Mouse (Mus musculus): ENCODE measurements around the gene Fgfr2. TPM values are rescaled to one million over a fixed set of nuclear protein-coding genes. Genes with fewer than 3 reads are reported as not detected.

Gene Fgfr2
- polyA plus RNA-seq, 1 experiment = 12.0 TPM

DNA sequence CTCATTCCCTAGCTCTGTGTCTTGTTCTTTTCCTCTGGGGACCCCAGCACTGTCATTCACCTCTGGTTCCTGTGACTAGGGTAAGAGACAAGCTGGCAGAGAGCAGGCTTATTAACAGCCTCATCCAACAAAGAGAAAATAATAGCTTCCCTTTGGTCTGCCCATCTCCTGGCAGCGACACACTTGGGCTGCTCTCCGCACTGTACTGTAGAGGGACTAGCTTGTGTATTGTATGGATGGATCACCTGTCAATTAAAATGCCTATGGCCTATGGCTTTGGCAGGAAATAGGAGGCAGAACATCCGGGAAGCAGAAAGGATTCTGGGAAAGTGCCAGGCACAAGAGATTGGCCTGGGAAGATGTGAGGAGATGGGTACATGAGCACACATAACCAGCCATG lies 960.9 kb downstream of the Fgfr2 start:
- H3K4me1 ChIP-seq (ENCODE audit: control insufficient read depth, insufficient read depth, insufficient read length, low read length) = no peaks in the 10 kb centered on the region
- H3K4me3 ChIP-seq (ENCODE audit: insufficient read depth, low read depth, low read length) = no peak overlapping the region
- no peak overlapping the region for H3K27ac ChIP-seq (replicated peaks; ENCODE audit: low read depth, low read length)

DNA sequence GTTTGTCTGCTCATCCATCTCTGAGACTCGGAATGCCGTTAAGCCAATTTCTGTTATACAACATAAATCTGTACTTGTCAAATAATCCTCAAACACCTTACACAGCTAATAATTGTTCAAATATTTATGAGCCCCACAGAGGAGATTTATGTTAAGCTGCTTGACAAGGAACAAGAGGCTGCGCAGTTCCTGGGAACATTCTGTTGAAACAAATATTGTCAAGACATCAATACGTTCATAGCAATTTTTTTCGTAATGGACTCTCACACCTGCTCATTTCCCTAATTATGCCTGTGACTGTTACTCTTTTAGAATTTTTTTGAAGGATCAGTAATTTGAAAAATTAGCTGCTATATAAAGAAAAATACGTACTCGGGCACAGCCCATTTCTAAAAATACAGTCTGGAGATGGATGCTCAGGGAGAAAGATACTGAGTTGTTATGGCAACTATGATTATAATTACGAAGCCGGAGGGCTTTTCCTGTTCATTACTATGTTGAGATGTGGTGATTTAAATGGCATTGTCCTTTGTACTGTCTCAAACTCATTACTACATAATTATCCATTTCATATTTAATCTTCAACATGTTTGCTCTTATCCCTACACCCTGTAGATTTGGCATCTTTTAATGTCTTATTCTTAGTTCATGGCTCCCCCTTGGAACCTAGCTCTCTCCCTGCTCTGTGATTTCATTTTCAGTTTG lies 964.7 kb downstream of the Fgfr2 start:
- H3K27ac ChIP-seq (replicated peaks; ENCODE audit: low read depth, low read length) = no peak overlapping the region
- H3K4me1 ChIP-seq (ENCODE audit: control insufficient read depth, insufficient read depth, insufficient read length, low read length) = no peaks in the 10 kb centered on the region
- H3K4me3 ChIP-seq (ENCODE audit: insufficient read depth, low read depth, low read length) = no peak overlapping the region

DNA sequence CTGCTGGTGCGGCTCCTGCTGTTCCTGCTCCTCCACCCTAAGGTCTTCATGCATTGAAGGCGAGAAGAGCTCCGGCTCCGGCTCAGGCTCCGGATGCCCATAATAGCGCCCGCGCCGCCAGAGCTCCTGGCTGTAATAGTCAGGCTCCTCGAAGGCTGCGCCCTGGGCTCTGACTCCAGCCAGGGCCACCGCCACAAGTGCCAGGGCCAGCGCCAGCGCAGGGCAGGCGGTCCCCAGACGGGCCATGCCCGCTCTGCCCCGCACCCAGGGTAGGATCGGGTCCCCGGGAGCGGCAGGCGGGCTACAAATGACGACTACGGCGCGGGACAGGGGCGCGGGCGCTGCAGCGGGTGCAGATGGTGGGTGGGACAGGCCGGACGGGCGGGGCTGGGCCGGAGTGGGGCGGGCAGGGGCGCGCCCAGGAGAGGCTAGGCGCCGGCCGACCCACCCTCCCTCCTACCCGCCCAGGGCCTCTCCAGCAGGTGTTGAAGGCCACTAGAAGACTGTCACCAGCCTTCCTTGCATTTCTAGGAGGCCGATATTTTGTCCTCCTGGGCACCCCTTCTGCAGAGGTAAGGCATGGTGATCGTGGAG lies 968.7 kb downstream of the Fgfr2 start, which contains the start of gene Cpxm2:
Gene Cpxm2 (minus strand): TSS at position 372 of the 594 bp plus-strand sequence.
- Histone ChIP-seq H3K4me1 (ENCODE audit: control insufficient read depth, insufficient read depth, insufficient read length, low read length) (no peaks in the 10 kb centered on the region), H3K27ac (replicated peaks; ENCODE audit: low read depth, low read length) (no peak within 1 kb of the TSS), H3K4me3 (ENCODE audit: insufficient read depth, low read depth, low read length) (peak within 1 kb of the TSS; percentile 3; the same call in 1 of the 2 replicates)

DNA sequence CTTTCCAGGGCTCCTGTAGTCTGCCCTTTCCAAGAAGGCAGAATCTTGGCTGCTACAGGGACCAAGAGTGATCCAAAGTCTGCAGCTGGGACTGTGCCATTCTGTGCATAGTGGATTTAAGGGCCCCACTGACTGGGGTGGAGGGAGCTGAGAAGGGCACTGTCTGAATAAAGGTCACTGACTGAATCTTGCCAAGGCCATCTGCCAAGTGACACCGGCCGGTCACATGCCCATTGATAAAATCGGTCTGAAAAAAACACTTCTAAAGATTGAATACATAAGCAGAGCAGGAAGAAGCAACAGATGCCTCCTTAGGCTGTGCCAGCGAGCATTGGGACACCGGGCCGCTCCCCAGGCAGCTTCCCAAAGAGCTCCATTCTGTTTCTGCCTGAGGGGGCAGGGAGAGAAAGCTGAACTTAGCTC lies 969.4 kb downstream of the Fgfr2 start:
- H3K4me3 ChIP-seq (ENCODE audit: insufficient read depth, low read depth, low read length) = no peak overlapping the region
- H3K4me1 ChIP-seq (ENCODE audit: control insufficient read depth, insufficient read depth, insufficient read length, low read length) = no peaks in the 10 kb centered on the region
- no peak overlapping the region for H3K27ac ChIP-seq (replicated peaks; ENCODE audit: low read depth, low read length)

DNA sequence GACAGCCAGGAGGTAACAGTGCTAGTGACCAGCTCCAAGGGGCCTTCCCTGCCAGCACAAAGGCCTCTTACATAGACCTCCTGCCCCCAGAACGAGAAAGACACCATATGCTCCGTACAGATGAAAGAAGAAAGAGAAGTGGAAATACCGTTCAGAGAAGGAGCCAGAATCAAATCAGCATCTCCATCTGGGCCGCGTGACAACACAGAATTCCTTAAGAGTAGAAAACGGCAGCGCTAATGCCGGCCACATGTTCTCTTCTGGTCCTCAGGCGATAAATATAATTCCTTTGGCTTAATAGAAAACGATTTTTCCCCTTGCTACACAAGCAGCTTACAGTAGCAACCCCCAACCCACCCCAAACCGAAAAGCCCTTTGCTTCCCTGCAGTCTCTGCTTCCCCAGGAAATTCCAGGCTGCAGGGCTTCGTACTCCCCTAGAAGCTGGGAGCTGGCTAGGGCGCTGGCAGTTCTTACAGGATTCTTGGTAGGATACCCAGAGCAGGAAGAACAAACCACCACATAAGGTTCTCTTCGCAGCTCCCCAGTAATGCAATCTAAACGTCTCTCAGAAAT lies 977.8 kb downstream of the Fgfr2 start:
- H3K4me1 ChIP-seq (ENCODE audit: control insufficient read depth, insufficient read depth, insufficient read length, low read length) = no peaks in the 10 kb centered on the region
- H3K27ac ChIP-seq (replicated peaks; ENCODE audit: low read depth, low read length) = no peak overlapping the region
- H3K4me3 ChIP-seq (ENCODE audit: insufficient read depth, low read depth, low read length) = no peak overlapping the region

DNA sequence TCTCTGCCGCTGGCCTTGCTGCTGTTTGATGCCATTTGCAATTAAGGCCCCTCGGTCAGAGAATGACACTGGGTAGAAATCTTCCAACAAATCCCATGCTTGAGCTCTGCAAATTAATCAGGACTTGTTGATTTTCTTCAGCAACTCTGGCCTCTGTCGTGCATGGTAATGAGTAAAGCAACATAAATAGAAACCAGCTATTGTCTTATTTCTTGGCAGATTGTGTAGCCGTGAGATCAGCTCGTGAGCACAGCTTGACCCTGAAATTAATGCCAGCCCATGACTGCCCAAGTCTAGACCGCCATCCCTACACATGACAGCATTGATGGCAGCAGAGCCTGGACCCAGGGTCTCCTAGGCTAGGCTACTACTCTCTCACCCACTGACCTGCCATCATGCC lies 994.5 kb downstream of the Fgfr2 start:
- H3K4me3 ChIP-seq (ENCODE audit: insufficient read depth, low read depth, low read length) = no peak overlapping the region
- H3K4me1 ChIP-seq (ENCODE audit: control insufficient read depth, insufficient read depth, insufficient read length, low read length) = no peaks in the 10 kb centered on the region
- H3K27ac ChIP-seq (replicated peaks; ENCODE audit: low read depth, low read length) = no peak overlapping the region

DNA sequence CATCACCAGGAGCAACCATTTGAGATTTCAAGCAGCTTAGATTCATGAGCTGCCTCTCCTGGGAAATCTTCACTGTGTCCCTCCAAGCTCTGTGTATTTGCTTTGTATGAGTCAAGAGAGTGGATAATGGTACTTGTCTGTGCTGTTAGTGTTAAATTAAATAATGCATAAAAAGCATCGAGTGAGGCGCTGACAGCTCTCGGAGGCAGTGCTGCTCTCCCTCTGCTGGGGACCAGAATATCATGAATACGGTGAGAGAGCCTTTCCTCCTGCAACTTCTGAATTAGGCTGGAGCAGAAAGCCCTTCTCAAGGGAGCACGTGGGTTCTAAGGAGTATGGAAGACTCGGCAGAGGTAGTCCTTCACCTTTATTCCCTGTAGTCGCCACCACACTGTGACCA lies 998.2 kb downstream of the Fgfr2 start:
- H3K27ac ChIP-seq (replicated peaks; ENCODE audit: low read depth, low read length) = no peak overlapping the region
- H3K4me1 ChIP-seq (ENCODE audit: control insufficient read depth, insufficient read depth, insufficient read length, low read length) = no peaks in the 10 kb centered on the region; the same call in 1 of the 2 replicates
- H3K4me3 ChIP-seq (ENCODE audit: insufficient read depth, low read depth, low read length) = no peak overlapping the region

DNA sequence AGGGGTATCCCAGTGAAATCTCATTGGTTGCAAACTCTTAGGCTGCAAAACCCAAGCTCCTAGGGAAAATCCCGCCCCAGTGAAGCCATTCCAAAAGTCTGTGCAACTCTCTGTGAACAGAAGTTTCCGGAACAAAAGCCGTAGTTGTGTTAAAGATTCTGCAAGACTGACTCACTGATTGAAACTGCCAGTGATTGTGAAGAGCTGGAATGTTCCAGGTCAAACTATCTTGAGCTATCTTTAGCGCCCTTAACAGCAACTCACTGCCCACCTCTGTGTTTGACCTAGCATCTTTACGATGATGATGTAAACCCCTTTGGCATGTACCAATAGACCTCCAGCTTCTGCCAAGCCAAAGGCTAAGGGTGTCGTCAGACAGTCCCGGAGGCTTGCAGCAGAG lies 999.9 kb downstream of the Fgfr2 start:
- Histone ChIP-seq H3K27ac (replicated peaks; ENCODE audit: low read depth, low read length) (no peak overlapping the region), H3K4me1 (ENCODE audit: control insufficient read depth, insufficient read depth, insufficient read length, low read length) (no peaks in the 10 kb centered on the region; the same call in 1 of the 2 replicates), H3K4me3 (ENCODE audit: insufficient read depth, low read depth, low read length) (no peak overlapping the region)

DNA sequence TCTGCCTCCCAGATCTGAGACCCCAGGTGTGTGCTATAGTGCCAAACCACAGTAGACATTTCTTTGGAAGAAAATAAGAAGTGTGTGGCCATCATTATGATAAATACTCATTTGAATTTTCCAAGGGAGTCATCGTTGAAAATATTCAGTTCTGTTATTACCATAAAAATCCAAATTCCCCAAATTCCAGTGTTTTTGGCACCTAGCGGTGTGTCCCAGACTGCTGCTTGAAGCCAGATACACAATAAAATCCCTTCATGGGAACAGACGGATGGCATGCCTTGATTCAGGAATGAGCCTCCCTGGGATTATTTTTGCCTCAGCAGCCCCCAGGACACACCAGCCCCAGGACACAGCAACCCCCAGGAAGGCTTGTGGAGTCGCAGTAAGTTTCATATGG lies 1003.3 kb downstream of the Fgfr2 start:
- Histone ChIP-seq H3K27ac (replicated peaks; ENCODE audit: low read depth, low read length) (no peak overlapping the region), H3K4me1 (ENCODE audit: control insufficient read depth, insufficient read depth, insufficient read length, low read length) (no peaks in the 10 kb centered on the region; the same call in 1 of the 2 replicates), H3K4me3 (ENCODE audit: insufficient read depth, low read depth, low read length) (no peak overlapping the region)

DNA sequence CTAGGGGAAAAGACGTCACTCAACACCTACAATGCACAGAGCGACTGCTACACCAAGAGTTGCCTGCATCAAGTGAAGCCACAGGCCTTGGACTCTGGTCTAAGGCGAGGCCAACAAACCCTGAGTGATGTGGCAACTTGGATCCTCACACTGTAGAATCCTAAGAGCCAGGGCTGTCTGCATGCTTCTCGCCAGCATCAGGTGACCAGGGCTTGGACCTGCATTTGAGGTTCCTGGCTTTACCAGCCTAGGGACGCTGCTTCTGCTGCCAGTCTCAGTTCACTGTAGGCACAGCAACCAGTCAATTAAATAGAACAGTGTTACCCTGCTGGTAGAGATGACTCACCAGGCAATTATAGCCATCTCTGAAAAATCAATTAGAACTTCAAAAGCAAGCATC lies 1011.4 kb downstream of the Fgfr2 start:
- Histone ChIP-seq H3K4me3 (ENCODE audit: insufficient read depth, low read depth, low read length) (no peak overlapping the region), H3K4me1 (ENCODE audit: control insufficient read depth, insufficient read depth, insufficient read length, low read length) (no peaks in the 10 kb centered on the region), H3K27ac (replicated peaks; ENCODE audit: low read depth, low read length) (no peak overlapping the region)

DNA sequence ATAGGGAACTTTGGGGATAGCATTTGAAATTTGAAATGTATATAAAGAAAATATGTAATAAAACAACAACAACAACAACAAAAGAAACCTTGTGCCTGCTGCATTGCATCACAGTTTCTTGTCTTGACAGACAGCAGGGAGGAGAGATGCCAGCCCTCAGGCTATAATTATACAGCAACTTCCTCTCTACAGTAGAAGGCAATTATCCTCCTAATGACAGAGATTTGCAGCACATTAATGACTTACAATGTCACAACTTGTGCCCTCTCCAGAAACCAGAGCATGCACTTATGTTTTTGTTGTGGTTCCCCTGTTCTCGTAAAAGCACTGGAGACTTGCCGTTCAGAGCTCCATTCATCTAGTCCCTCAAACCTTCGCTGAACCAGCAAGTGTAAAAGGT lies 1012.8 kb downstream of the Fgfr2 start:
- Histone ChIP-seq H3K4me1 (ENCODE audit: control insufficient read depth, insufficient read depth, insufficient read length, low read length) (no peaks in the 10 kb centered on the region), H3K4me3 (ENCODE audit: insufficient read depth, low read depth, low read length) (no peak overlapping the region), H3K27ac (replicated peaks; ENCODE audit: low read depth, low read length) (no peak overlapping the region)

DNA sequence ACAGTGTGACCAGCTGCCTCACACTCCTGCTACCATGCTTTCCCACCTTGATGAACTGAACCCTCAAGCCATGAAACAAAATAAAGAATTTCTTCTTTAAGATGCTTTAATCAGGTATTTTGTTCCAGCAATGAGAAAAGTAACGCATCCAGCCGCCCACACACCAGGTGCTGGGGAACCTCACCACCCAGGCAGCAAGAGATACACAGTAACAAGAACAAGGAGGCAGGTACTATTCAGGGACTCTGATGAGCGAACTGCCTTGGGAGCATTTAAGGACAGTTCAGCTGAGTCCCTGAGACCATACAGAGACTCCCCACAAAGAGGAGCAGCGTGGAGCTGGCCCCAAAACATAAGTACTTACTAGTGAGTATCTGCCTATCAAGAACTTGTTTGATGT lies 1016.3 kb downstream of the Fgfr2 start:
- no peaks in the 10 kb centered on the region for H3K4me1 ChIP-seq (ENCODE audit: control insufficient read depth, insufficient read depth, insufficient read length, low read length)
- no peak overlapping the region for H3K4me3 ChIP-seq (ENCODE audit: insufficient read depth, low read depth, low read length)
- H3K27ac ChIP-seq (replicated peaks; ENCODE audit: low read depth, low read length) = no peak overlapping the region

DNA sequence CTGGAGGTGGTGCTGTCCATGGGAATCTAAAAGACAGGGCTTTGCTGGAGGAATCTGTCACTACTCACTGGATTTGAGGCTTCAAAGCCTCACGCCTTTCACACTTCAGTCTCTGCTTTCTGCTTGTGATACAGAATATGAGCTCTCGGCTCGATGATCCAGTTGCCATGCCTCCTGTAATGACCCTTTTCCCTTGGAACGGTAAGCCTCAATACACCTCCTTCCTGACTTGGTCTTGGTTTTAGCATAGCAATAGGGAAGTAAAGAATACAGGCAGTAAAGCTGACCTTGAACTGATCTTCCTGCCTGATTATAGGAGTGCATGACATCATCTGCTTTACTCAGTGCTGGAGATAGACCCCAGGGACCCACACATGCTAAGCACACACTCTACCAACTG lies 1017.8 kb downstream of the Fgfr2 start:
- no peak overlapping the region for H3K4me3 ChIP-seq (ENCODE audit: insufficient read depth, low read depth, low read length)

DNA sequence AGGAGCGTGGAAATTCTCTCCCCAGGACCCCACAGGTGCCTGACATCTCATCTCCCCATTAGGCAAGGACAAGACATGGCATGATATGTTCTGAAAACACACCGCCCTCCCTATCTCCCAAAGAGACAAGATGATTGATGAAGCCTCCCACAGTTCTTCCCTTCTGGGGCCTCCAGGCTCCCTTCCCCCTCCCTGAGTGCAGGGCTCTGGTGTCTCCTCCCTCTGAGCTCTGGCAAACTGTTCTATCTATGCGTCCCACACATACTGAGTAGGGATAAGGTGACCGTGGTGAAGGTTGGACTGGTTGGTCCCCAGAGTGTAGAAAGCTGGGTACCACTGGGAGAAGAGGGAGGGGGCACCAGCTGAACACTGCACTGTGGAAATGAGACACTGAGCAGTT lies 1024.7 kb downstream of the Fgfr2 start:
- Histone ChIP-seq H3K27ac (replicated peaks; ENCODE audit: low read depth, low read length) (no peak overlapping the region), H3K4me1 (ENCODE audit: control insufficient read depth, insufficient read depth, insufficient read length, low read length) (no peaks in the 10 kb centered on the region; the same call in 1 of the 2 replicates), H3K4me3 (ENCODE audit: insufficient read depth, low read depth, low read length) (no peak overlapping the region)

More for the DNA sequence above, 1017.8 kb downstream of the Fgfr2 start:
- no peaks in the 10 kb centered on the region for H3K4me1 ChIP-seq (ENCODE audit: control insufficient read depth, insufficient read depth, insufficient read length, low read length)
- H3K27ac ChIP-seq (replicated peaks; ENCODE audit: low read depth, low read length) = no peak overlapping the region

DNA sequence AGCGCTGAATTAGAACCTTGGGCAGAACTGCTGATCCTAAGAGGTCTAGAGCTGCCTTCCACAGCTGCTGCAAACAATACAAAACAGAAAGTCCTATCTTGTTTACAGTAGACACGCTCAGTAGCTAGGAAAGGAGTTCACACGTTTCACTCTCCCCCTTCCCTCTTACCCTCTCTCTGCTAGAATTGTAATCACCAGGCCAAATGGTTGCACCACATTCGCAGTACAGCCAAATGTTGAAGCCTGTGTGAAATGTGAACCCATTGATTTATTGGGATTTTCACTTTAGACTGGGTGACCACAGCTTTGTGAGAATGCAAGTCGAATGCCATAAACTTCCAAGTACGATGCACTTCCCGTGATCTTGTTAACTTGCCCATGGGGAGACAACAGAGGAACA lies 1028.5 kb downstream of the Fgfr2 start:
- no peak overlapping the region for H3K27ac ChIP-seq (replicated peaks; ENCODE audit: low read depth, low read length)
- no peak overlapping the region for H3K4me3 ChIP-seq (ENCODE audit: insufficient read depth, low read depth, low read length)

DNA sequence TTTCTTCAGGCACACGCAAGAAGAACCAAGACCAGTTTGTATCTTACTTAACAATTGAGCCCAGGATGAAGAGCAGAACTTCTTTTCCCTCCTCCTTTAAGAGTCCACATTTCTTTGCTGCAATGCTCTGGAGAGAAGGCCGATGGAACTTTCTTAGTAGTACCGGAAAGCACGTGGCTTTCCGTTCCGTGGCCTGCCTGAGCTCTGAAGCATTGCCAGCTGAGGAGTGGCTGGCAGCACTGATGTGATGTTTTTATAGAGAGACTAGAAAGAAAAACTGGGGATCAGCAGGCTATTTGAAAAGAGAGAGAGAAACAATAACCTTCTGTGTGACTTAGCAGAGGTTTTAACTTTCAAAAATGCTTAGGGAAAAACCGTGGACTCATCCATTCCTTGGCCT lies 1031.6 kb downstream of the Fgfr2 start:
- Histone ChIP-seq H3K27ac (replicated peaks; ENCODE audit: low read depth, low read length) (no peak overlapping the region), H3K4me3 (ENCODE audit: insufficient read depth, low read depth, low read length) (no peak overlapping the region), H3K4me1 (ENCODE audit: control insufficient read depth, insufficient read depth, insufficient read length, low read length) (peaks cover 3% of the 10 kb centered on the region; the same call in 1 of the 2 replicates)

More for the DNA sequence above, 1028.5 kb downstream of the Fgfr2 start:
- H3K4me1 ChIP-seq (ENCODE audit: control insufficient read depth, insufficient read depth, insufficient read length, low read length) = no peaks in the 10 kb centered on the region; the same call in 1 of the 2 replicates
